Mouse (Mus musculus) limb, embryonic 14.5 days (tissue): ENCODE results near the gene Dpf1. TPM values are rescaled to one million over a fixed set of nuclear protein-coding genes. Genes with fewer than 3 reads are reported as not detected.
A peak's percentile ranks its signal among the peaks of the same experiment; 100 is the strongest.

Source experiments
- ATAC-seq: fragments of 200-750 bp; cut with Nextera tagmentation; 2 replicates; pipeline ENCODE4 v1.8.0; 2017; ENCODE audit warnings: low read depth, moderate number of reproducible peaks, moderate TSS enrichment; ENCODE audit not compliant: low FRiP score
- DNase-seq: peaks from one replicate; pipeline ENCODE4 v3.0.0-alpha.2; 2015; ENCODE audit warnings: low spot score
- H3K27ac ChIP-seq: fragments of 300-500 bp; sonication (generic); replicated peaks from 2 replicates; pipeline ENCODE4 v1.5.1; 2014; ENCODE audit warnings: low read depth, mild to moderate bottlenecking, low read length, moderate library complexity, mixed read lengths
- H3K27me3 ChIP-seq: fragments of 300-500 bp; sonication (generic); 2 replicates; pipeline ENCODE4 v1.6.1; 2014; ENCODE audit warnings: low read length, mixed read lengths; ENCODE audit not compliant: control insufficient read depth, insufficient read depth
- H3K36me3 ChIP-seq: fragments of 300-500 bp; sonication (generic); 2 replicates; pipeline ENCODE4 v1.6.1; 2014; ENCODE audit warnings: mild to moderate bottlenecking, low read length, moderate library complexity, mixed read lengths; ENCODE audit not compliant: control insufficient read depth, insufficient read depth
- H3K4me1 ChIP-seq: fragments of 300-500 bp; sonication (generic); 2 replicates; pipeline ENCODE4 v1.6.1; 2014; ENCODE audit warnings: antibody characterized with exemption, low read length, mixed read lengths; ENCODE audit not compliant: control insufficient read depth, insufficient read depth
- H3K4me2 ChIP-seq: fragments of 300-500 bp; sonication (generic); replicated peaks from 2 replicates; pipeline ENCODE4 v1.6.1; 2014; ENCODE audit warnings: low read depth, mild to moderate bottlenecking, low read length, moderate library complexity; ENCODE audit not compliant: severe bottlenecking
- H3K4me3 ChIP-seq: fragments of 300-500 bp; sonication (generic); replicated peaks from 2 replicates; pipeline ENCODE4 v1.5.1; 2014; ENCODE audit warnings: low read length
- H3K9ac ChIP-seq: fragments of 300-500 bp; sonication (generic); 2 replicates; pipeline ENCODE4 v1.6.1; 2014; ENCODE audit warnings: mild to moderate bottlenecking, low read depth, low read length, moderate library complexity; ENCODE audit not compliant: severe bottlenecking
- H3K9me3 ChIP-seq: fragments of 300-500 bp; sonication (generic); 2 replicates; pipeline ENCODE4 v1.6.1; 2016; ENCODE audit warnings: low read length; ENCODE audit not compliant: control insufficient read depth
- POLR2A ChIP-seq: fragments of 200-500 bp; IDR thresholded peaks from 2 replicates; pipeline ENCODE4 v1.8.0; 2012; ENCODE audit warnings: inconsistent platforms, mild to moderate bottlenecking, moderate library complexity, borderline replicate concordance; ENCODE audit not compliant: insufficient read depth, insufficient read length; ENCODE audit errors: extremely low read depth
- WGBS: fragments of 180-500 bp; shearing (Covaris S2); extraction: QIAGEN DNeasy Blood & Tissue Kit; methylation state at CpG from one replicate; pipeline ENCODE4 v1.1.7; 2014; 5-methylcytosine and 5-hydroxymethylcytosine counted together
- polyA plus RNA-seq, 2 experiments: library from polyadenylated mRNA; depleted of rRNA in 1 of 2; stranded (reverse) in 1 of 2; unstranded in 1 of 2; fragments of >200 nt; fragmentation: Nextera tagmentation in 1 of 2; extraction: Ambion mirVana in 1 of 2; gene quantifications; 2 replicates each; pipeline versions ENCODE4 v1.2.1 to v1.2.3; 2012 to 2014

Gene Dpf1
- polyA plus RNA-seq, 2 experiments = 10.7 to 13.2 TPM

DNA sequence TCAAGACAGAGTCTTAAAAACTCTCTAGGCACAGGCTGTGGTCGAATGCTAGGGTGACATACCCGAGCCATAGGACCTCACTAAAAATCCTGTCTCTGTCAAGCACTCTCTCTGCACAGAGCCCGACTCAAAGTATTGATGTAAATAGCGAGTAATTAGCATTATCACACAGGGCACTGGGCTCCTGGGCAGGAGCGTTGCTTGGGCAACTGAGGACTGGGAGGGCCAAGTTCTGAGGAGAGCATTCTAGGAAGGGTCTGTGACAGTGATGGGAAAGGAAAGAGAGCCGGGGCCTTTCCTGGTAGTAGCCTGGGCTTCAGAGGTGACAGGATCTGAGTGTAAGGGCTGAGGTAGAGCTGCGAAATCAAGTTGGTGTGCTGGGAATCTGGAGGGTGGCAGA is 2.4 kb downstream of the Dpf1 start:
- peaks cover 43% of the 10 kb centered on the region for H3K4me1 ChIP-seq
- TF ChIP-seq POLR2A = no peak
- H3K4me2 ChIP-seq = no peak overlapping the region
- ATAC-seq (no peak), DNase-seq (no peak)
- no peak overlapping the region for H3K4me3 ChIP-seq
- no peak overlapping the region for H3K27ac ChIP-seq
- 50% methylated on average over 7 of the region's 7 CpGs for WGBS
- H3K27me3 ChIP-seq = peaks cover 7% of the 10 kb centered on the region; the same call in 1 of the 2 replicates
- no peak overlapping the region for H3K9ac ChIP-seq
- no peaks in the 10 kb centered on the region for H3K9me3 ChIP-seq
- no peaks in the 10 kb centered on the region for H3K36me3 ChIP-seq

DNA sequence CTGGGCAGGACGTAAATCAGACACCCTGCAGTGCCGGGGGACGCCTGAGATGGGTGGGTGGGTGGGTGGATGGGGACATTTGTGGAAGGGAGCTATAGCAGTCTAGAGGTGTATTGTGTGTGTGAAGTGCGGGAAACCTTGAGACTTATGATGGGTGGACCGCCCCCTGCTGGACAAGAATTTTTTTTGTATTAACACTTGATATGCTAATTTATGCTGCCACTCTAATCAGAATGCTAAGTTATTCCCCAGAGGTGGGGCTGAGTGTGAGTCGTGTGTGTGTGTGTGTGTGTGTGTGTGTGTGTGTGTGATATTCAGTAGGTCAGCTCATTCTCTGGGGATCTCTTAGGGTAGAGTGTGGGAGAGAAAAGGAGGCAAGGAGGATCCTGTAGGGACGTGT is 2.9 kb downstream of the Dpf1 start:
- ATAC-seq (no peak), DNase-seq (peak; percentile 67)
- H3K27ac ChIP-seq = no peak overlapping the region
- peaks cover 43% of the 10 kb centered on the region for H3K4me1 ChIP-seq
- peaks cover 3% of the 10 kb centered on the region; the same call in 1 of the 2 replicates for H3K36me3 ChIP-seq
- 36% methylated on average over 7 of the region's 7 CpGs for WGBS
- H3K9ac ChIP-seq = no peak overlapping the region
- no peak for TF ChIP-seq POLR2A
- H3K27me3 ChIP-seq = peaks cover 7% of the 10 kb centered on the region; the same call in 1 of the 2 replicates
- no peak overlapping the region for H3K4me2 ChIP-seq
- H3K9me3 ChIP-seq = no peaks in the 10 kb centered on the region
- H3K4me3 ChIP-seq = no peak overlapping the region

DNA sequence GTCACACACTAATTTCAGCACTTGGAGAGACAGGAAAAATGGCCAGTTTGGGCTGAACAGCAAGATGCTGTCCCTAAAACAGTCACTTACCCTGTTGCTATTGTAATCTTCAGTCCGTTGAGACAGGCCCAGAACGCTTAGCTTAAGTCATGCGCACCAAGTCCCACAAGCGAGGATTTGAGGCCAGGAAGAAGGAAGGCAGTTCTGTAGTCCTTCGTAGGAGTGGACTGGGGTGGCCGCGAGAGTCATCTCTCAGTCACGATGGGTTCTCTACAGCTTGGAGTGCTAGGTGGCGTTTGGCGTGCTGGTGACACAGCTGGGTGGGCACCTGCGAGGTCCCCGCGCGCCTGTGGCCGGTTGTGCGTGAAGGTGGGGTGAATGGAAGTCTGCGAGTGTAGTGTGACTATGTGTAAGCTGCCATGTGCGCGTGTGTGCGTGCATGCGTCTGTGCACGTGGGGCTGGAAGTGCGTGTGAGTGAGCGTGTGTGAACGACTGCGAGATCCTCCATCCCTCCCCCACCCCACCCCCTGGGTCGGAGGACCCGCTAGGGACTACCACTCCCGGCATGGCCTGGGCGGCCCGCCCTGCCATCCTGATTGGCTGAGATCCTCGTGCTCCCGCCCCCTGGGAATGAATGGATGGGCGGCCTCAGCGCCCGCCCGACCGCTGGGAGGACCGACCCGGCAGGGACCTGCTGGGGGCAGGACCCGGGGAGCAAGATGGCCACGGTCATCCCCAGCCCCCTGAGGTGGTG is 3.8 kb downstream of the Dpf1 start:
- Histone ChIP-seq H3K9me3 (no peaks in the 10 kb centered on the region), H3K4me3 (peak overlapping the region; percentile 62), H3K36me3 (peaks cover 6% of the 10 kb centered on the region; the same call in 1 of the 2 replicates), H3K4me1 (peaks cover 43% of the 10 kb centered on the region), H3K9ac (peak overlapping the region; percentile 53), H3K27me3 (peaks cover 7% of the 10 kb centered on the region; the same call in 1 of the 2 replicates), H3K27ac (no peak overlapping the region), H3K4me2 (peak overlapping the region; percentile 95)
- ATAC-seq (peak; percentile 85), DNase-seq (peak; percentile 92)
- TF ChIP-seq POLR2A = no peak
- 3% methylated on average over 38 of the region's 42 CpGs for whole genome bisulfite sequencing

DNA sequence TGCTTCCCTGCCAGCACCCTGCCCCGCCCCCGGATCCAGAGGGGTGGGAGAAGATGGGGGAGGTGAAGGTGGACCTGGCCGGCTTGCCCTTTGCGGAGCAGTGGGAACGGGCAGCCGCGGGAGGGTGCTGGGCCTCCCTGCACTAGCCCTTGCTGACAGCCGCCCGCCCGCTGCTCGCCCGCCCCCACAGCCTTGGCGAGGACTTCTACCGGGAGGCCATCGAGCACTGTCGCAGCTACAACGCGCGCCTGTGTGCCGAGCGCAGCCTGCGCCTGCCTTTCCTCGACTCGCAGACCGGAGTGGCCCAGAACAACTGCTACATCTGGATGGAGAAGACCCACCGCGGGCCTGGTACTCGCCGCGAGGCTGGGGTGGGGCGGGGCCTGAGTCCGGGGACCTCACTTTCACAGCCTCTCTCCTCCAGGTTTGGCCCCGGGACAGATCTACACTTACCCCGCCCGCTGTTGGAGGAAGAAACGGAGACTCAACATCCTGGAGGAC is 5.5 kb downstream of the Dpf1 start:
- Histone ChIP-seq H3K36me3 (peaks cover 6% of the 10 kb centered on the region; the same call in 1 of the 2 replicates), H3K27me3 (peaks cover 7% of the 10 kb centered on the region; the same call in 1 of the 2 replicates), H3K4me1 (peaks cover 53% of the 10 kb centered on the region), H3K9me3 (no peaks in the 10 kb centered on the region), H3K4me2 (peak overlapping the region; percentile 95), H3K27ac (peak overlapping the region; percentile 55), H3K4me3 (peak overlapping the region; percentile 62), H3K9ac (peak overlapping the region; percentile 67)
- ATAC-seq (peak; percentile 5; the same call in 1 of the 2 replicates), DNase-seq (no peak)
- under 1% methylated on average over 26 of the region's 36 CpGs for WGBS
- no peak for TF ChIP-seq POLR2A

DNA sequence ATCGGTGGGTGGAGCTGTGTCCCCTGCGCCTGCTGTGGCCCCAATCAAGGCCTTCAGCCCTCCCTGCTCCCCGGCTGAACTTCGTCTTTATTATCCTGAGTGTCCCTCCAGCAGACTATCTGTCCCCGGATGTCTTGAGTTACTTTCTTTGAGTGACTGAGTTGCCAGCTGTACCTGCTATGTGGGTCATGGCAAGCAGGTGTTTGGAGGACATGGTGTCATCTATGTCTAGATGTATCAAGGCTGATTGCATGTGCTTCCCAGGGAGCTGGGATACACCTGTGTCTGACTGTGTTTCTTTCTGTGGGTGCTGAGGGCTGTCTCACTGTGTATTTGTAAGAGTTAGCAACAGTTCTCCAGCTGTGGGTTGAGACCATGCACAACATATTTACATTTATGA is 6.0 kb downstream of the Dpf1 start:
- H3K9ac ChIP-seq = peak overlapping the region; percentile 67
- peaks cover 6% of the 10 kb centered on the region; the same call in 1 of the 2 replicates for H3K36me3 ChIP-seq
- ATAC-seq (no peak), DNase-seq (no peak)
- H3K27me3 ChIP-seq = peaks cover 7% of the 10 kb centered on the region; the same call in 1 of the 2 replicates
- no peak for TF ChIP-seq POLR2A
- H3K4me1 ChIP-seq = peaks cover 53% of the 10 kb centered on the region
- WGBS = 6% methylated on average over 5 of the region's 5 CpGs
- H3K9me3 ChIP-seq = no peaks in the 10 kb centered on the region
- peak overlapping the region; percentile 95 for H3K4me2 ChIP-seq
- peak overlapping the region; percentile 55; the same call in 1 of the 2 replicates for H3K27ac ChIP-seq
- H3K4me3 ChIP-seq = peak overlapping the region; percentile 62
